Mouse (Mus musculus) lung, postnatal 4 days (tissue): Measurements from ENCODE around the gene Trpm6.

Experiments
- DNase-seq, 2 experiments: peaks; one replicate each; pipeline ENCODE4 v3.0.0; 2021

Trpm6 gene

GRCm38 (mm10) chr19:18771561-18771960 lies 21.8 kb downstream of the Trpm6 start:
- DNase-seq: no peak

- no peak for DNase-seq
Observed at GRCm38 (mm10) chr19:18772888-18773488, 23.2 kb downstream of the Trpm6 start.

GRCm38 (mm10) chr19:18774085-18774484 lies 24.3 kb downstream of the Trpm6 start:
- DNase-seq: peak; percentile 22 to 29

- no peak for DNase-seq
Observed at GRCm38 (mm10) chr19:18799646-18800045, 49.9 kb downstream of the Trpm6 start.

GRCm38 (mm10) chr19:18811264-18811663 lies 61.5 kb downstream of the Trpm6 start:
- no peak for DNase-seq

- DNase-seq: no peak
Observed at GRCm38 (mm10) chr19:18815170-18815569, 65.4 kb downstream of the Trpm6 start.

- no peak for DNase-seq
Observed at GRCm38 (mm10) chr19:18817425-18817824, 67.6 kb downstream of the Trpm6 start.

GRCm38 (mm10) chr19:18828601-18829000 lies 78.8 kb downstream of the Trpm6 start:
- DNase-seq: no peak

GRCm38 (mm10) chr19:18831196-18831595 lies 81.4 kb downstream of the Trpm6 start:
- peak in 1 of 2 experiments; percentile 25 for DNase-seq

GRCm38 (mm10) chr19:18834971-18835370 lies 85.2 kb downstream of the Trpm6 start:
- DNase-seq: peak; percentile 41 to 68

- DNase-seq: peak in 1 of 2 experiments; percentile 43
Observed at GRCm38 (mm10) chr19:18841789-18842562, 92.2 kb downstream of the Trpm6 start.

- no peak for DNase-seq
Observed at GRCm38 (mm10) chr19:18842626-18843025, 92.8 kb downstream of the Trpm6 start.

GRCm38 (mm10) chr19:18846336-18846735 lies 96.6 kb downstream of the Trpm6 start:
- DNase-seq: no peak

- no peak for DNase-seq
Observed at GRCm38 (mm10) chr19:18868311-18868710, 118.5 kb downstream of the Trpm6 start.

GRCm38 (mm10) chr19:18872792-18873569 lies 123.2 kb downstream of the Trpm6 start:
- no peak for DNase-seq

- DNase-seq: no peak
Observed at GRCm38 (mm10) chr19:18873709-18874644, 124.2 kb downstream of the Trpm6 start.

GRCm38 (mm10) chr19:18879264-18879663 lies 129.5 kb downstream of the Trpm6 start:
- no peak for DNase-seq

GRCm38 (mm10) chr19:18881162-18881561 lies 131.4 kb downstream of the Trpm6 start:
- DNase-seq: no peak

GRCm38 (mm10) chr19:18887646-18888407 lies 138.0 kb downstream of the Trpm6 start:
- no peak for DNase-seq

GRCm38 (mm10) chr19:18888491-18889116 lies 138.8 kb downstream of the Trpm6 start:
- no peak for DNase-seq

- DNase-seq: no peak
Observed at GRCm38 (mm10) chr19:18889117-18889627, 139.4 kb downstream of the Trpm6 start.
